Comparison of ENCODE assay signal across 26 mouse cellular contexts in the genomic region with DNA sequence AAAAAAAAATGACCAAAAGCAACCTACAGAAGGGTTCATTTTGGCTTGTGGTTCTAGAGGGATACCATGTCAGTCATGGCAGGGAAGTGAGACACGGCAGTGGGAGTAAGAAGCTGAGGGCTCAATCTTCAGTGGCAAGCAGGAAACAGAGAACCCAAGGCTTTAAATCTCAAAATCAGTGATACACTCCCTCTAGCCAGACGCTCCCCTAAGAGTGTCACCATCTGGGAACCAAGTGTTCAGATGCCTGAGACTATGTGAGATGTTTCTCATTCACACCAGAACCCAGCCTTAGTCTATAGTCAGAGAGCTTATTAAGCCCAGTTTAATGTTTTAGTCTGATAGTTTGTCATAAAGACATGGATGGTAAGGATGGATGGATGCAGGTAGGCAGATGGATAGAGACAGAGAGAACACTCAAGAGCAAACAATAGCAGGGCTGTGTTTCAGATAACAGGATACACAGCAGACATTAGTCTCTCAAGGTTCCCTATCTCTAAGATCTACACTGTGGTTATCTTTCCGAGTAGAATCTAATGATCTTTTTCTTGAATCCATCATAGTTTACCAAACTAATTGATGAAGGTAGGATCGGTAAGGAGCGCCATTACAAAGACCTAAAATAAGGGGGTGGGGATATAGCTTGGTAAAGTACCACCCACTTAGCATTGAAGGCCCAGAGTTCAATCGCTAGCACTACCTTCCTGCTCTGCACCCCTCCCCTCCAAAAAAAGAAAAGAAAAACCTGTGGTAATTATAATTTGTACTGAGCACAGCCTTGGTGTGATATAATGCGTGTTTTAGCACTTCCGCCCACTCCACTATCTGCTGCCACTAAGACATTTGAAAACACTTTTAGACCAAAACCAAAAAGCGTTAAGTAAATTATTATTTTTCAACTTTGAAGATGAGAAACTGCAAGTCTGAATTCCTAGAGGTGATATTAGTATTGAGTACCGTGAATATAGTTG. TPM values are rescaled to one million over a fixed set of nuclear protein-coding genes. Genes with fewer than 3 reads are reported as not detected.
"Had no signal": no experiment of that assay in that cellular context is flagged by ENCODE, and none has a peak within 500 bp of the region (broad histone marks: within the 10 kb centered on the region; RNA-seq: fewer than 3 reads in every experiment).

No protein-coding gene starts in this region.

- H3K4me3 ChIP-seq: limb, embryonic 12.5 days; limb, embryonic 15.5 days; lung, embryonic 15.5 days; megakaryocyte, embryonic 14.5 days; midbrain, embryonic 10.5 days; midbrain, embryonic 13.5 days; myocyte; neural tube, embryonic 13.5 days had no signal

- H3K27ac ChIP-seq: limb, embryonic 12.5 days; limb, embryonic 15.5 days; liver, embryonic 14.5 days; lung, embryonic 15.5 days; midbrain, embryonic 10.5 days; midbrain, embryonic 13.5 days; neural tube, embryonic 13.5 days; stomach, postnatal 0 days had no signal

- DNase-seq: kidney, adult 18-20 months; layer of hippocampus, adult 9-11 months; left cerebral cortex, postnatal 4 days; liver, postnatal 0 days; lung, postnatal 10 days; lung, postnatal 36 days; retina, postnatal 1 day; right cerebral cortex, postnatal 14 days; right cerebral cortex, postnatal 4 days; thymus, adult 2 months; thymus, postnatal 14 days; thymus, postnatal 4 days had no signal

- ATAC-seq: intestine, embryonic 16.5 days; liver, postnatal 0 days; midbrain, embryonic 13.5 days; midbrain, embryonic 16.5 days had no signal

RNA-seq across cellular contexts. Expression of gene Chgb, which starts 47.2 kb away (rescaled TPM):
- total RNA-seq: monocyte, adult 5-6 weeks; neutrophil, adult 5-6 weeks had no signal
- polyA plus RNA-seq: liver, postnatal 0 days had no signal
